Mouse (Mus musculus) bone marrow macrophage, adult 2 months (primary cell): ENCODE results near the gene Rps3.

Source experiments
- CTCF ChIP-seq: IDR thresholded peaks from 2 replicates; pipeline ENCODE4 v1.5.1; 2012; ENCODE audit warnings: low read depth, mild to moderate bottlenecking, low read length, moderate library complexity
- POLR2A ChIP-seq: IDR thresholded peaks from 2 replicates; pipeline ENCODE4 v1.6.1; 2012; ENCODE audit warnings: mild to moderate bottlenecking, low read depth, low read length, borderline replicate concordance

GRCm38 (mm10) chr7:99428836-99429235 lies 54.7 kb downstream of the Rps3 start:
- TF ChIP-seq CTCF (no peak), POLR2A (no peak)
